Mouse (Mus musculus): ENCODE measurements at regions not wholly inside any gene's neighbourhood (a gene's known extent, or its start where the extent isn't known, plus 50 kb on each side); places are given as distances from the start of the nearest gene placed in this dataset.

DNA sequence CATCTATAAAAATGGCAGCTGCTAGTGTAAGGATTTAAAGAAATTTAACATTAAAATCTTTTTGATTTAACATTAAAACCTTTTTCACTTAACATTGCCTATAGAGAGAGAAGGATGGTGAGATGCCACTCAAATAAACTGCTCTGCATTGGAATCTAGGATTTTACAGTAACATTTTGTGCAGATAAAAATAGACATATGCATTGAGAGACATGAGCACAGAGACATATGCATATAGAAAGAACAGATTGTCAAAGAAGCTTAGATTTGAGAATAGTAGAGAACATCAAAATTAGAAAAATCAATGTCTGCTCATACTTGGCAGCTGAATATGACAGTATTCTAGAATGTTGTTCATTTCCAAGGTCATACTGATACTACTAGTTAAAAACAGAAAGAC lies 220.2 kb downstream of the Arap2 start:
- DNase-seq (ENCODE audit: low read depth, low spot score), result no peak

DNA sequence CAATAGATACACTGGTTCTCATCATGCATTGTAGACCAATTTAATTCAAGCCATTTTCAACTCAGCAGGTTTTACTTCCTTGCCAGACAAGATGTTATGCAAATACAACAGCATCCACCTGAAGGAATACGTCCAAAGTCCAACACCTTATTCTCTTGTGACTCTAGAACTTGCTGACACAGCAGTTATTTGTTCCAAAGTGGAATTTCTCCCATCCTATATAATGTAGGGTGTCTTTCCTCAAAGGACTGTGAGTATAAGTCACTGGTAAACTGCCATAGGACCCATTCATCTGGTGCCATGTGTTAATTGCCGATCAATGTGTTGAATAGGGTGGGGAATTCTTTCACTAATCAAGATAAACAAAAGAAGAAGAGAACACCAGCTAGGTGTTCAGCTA lies 226.7 kb downstream of the Arap2 start:
- no peak for DNase-seq (ENCODE audit: low read depth, low spot score)

- DNase-seq (ENCODE audit: low read depth, low spot score), result no peak
Measured at GRCm38 (mm10) chr5:62511827-62512226, 254.1 kb downstream of the Arap2 start.

- peak; percentile 65 for DNase-seq (ENCODE audit: low read depth, low spot score)
Measured at GRCm38 (mm10) chr5:62483521-62483920, 282.4 kb downstream of the Arap2 start.

- DNase-seq (ENCODE audit: low read depth, low spot score), result peak; percentile 27
Measured at GRCm38 (mm10) chr5:62480967-62481366, 285.0 kb downstream of the Arap2 start.

GRCm38 (mm10) chr5:62473412-62473811 lies 292.5 kb downstream of the Arap2 start:
- DNase-seq (ENCODE audit: low read depth, low spot score), result no peak

GRCm38 (mm10) chr5:62466802-62467201 lies 299.2 kb downstream of the Arap2 start:
- DNase-seq (ENCODE audit: low read depth, low spot score), result no peak

GRCm38 (mm10) chr5:62462574-62462973 lies 303.4 kb downstream of the Arap2 start:
- no peak for DNase-seq (ENCODE audit: low read depth, low spot score)
